Mouse (Mus musculus): ENCODE results near the gene Sinhcaf. TPM values are rescaled to one million over a fixed set of nuclear protein-coding genes. Genes with fewer than 3 reads are reported as not detected.

Sinhcaf gene
- 10 to 100 TPM; 52.1 to 53.3 TPM for total RNA-seq (2023)

GRCm38 (mm10) chr6:148946409-148946742 is at the start of gene Sinhcaf:
TSS of gene Sinhcaf (minus strand) at chr6:148946467.

GRCm38 (mm10) chr6:148895773-148896506 is 50.3 kb downstream of the Sinhcaf start, which contains the start of gene Caprin2:
TSS of gene Caprin2 (minus strand) at chr6:148896237.

Other genes with a start within 250 kb of the Sinhcaf start
- gene Ipo8, start 115.0 kb downstream of the Sinhcaf start, total RNA-seq (2023): 10 to 100 TPM; 56.3 to 59.2 TPM
- 10 to 100 TPM; 12.4 to 15.8 TPM for gene Caprin2, start 50.2 kb downstream of the Sinhcaf start, total RNA-seq (2023)
- gene Dennd5b, start 155.2 kb upstream of the Sinhcaf start, total RNA-seq (2023): under 1 TPM; 0.12 to 0.44 TPM
- not detected for gene Gm10203, start 183.7 kb upstream of the Sinhcaf start, total RNA-seq (2023)
- 10 to 100 TPM; 20.6 to 24.8 TPM for gene Etfbkmt, start 193.4 kb upstream of the Sinhcaf start, total RNA-seq (2023)
- gene Amn1, start 242.2 kb upstream of the Sinhcaf start, total RNA-seq (2023): 10 to 100 TPM; 30.9 to 40.5 TPM

Data from T-cell, adult 66 days (primary cell).